Mouse (Mus musculus) small intestine, adult 2 months (tissue): ENCODE measurements around the gene Trpv4. TPM values are rescaled to one million over a fixed set of nuclear protein-coding genes. Genes with fewer than 3 reads are reported as not detected.

ENCODE experiments used
- H3K27ac ChIP-seq: fragments of 200-500 bp; 2 replicates; pipeline ENCODE4 v1.5.1; 2012; ENCODE audit warnings: low read depth, low read length, control low read depth, inconsistent platforms; ENCODE audit not compliant: insufficient read depth
- H3K27me3 ChIP-seq: fragments of 200-500 bp; 2 replicates; pipeline ENCODE4 v1.6.1; 2012; ENCODE audit warnings: mild to moderate bottlenecking, moderate library complexity, low read length, inconsistent platforms; ENCODE audit not compliant: control insufficient read depth, insufficient read depth
- H3K36me3 ChIP-seq: fragments of 200-500 bp; 2 replicates; pipeline ENCODE4 v1.6.1; 2012; ENCODE audit warnings: mild to moderate bottlenecking, low read length, control low read depth, inconsistent platforms; ENCODE audit not compliant: control insufficient read depth, insufficient read depth
- H3K4me1 ChIP-seq: fragments of 200-500 bp; 2 replicates; pipeline ENCODE4 v1.6.1; 2012; ENCODE audit warnings: low read length, inconsistent platforms, mixed read lengths; ENCODE audit not compliant: control insufficient read depth, insufficient read depth, insufficient read length
- H3K4me3 ChIP-seq: fragments of 200-500 bp; 2 replicates; pipeline ENCODE4 v1.5.1; 2012; ENCODE audit warnings: low read depth, mild to moderate bottlenecking, control low read depth, inconsistent platforms, low read length, moderate library complexity
- CTCF ChIP-seq: fragments of 200-500 bp; IDR thresholded peaks from 2 replicates; pipeline ENCODE4 v1.5.1; 2012; ENCODE audit warnings: low read depth, mild to moderate bottlenecking, control low read depth, inconsistent platforms, low read length, moderate library complexity, mixed read lengths; ENCODE audit not compliant: insufficient replicate concordance, insufficient read length; ENCODE audit errors: extremely low read depth
- POLR2A ChIP-seq: fragments of 200-500 bp; IDR thresholded peaks from 2 replicates; pipeline ENCODE4 v1.6.1; 2012; ENCODE audit warnings: low read depth, mild to moderate bottlenecking, control low read depth, inconsistent platforms, low read length, moderate library complexity
- WGBS: fragments of 180-500 bp; shearing (Covaris S2); methylation state at CpG from one replicate; pipeline ENCODE4 v1.1.7; 2018; 5-methylcytosine and 5-hydroxymethylcytosine counted together
- polyA plus RNA-seq: library from polyadenylated mRNA; depleted of rRNA; stranded (reverse); fragments of >200 nt; gene quantifications from 2 replicates; pipeline ENCODE4 v1.2.3, GENCODE M21; 2012

Trpv4 gene
- polyA plus RNA-seq, 1 experiment = 2.9 TPM

GRCm38 (mm10) chr5:114594741-114595241 is 63.4 kb downstream of the Trpv4 start:
- Histone ChIP-seq H3K4me1 (peaks cover 23% of the 10 kb centered on the region), H3K27me3 (no peaks in the 10 kb centered on the region; the same call in 1 of the 2 replicates), H3K36me3 (no peaks in the 10 kb centered on the region), H3K4me3 (peak overlapping the region; percentile 22), H3K27ac (peak overlapping the region; percentile 35; the same call in 1 of the 2 replicates)
- 67% methylated on average over 15 of the region's 15 CpGs for WGBS
- TF ChIP-seq CTCF (no peak), POLR2A (no peak)

- peaks cover 27% of the 10 kb centered on the region for H3K4me1 ChIP-seq
- H3K27me3 ChIP-seq = no peaks in the 10 kb centered on the region; the same call in 1 of the 2 replicates
- no peak for TF ChIP-seq CTCF
- no peak for TF ChIP-seq POLR2A
These were observed 64.3 kb downstream of the Trpv4 start for GRCm38 (mm10) chr5:114593949-114594348.

GRCm38 (mm10) chr5:114593161-114593821 is 64.9 kb downstream of the Trpv4 start:
- H3K27me3 ChIP-seq = no peaks in the 10 kb centered on the region; the same call in 1 of the 2 replicates
- H3K4me1 ChIP-seq = peaks cover 27% of the 10 kb centered on the region
- H3K27ac ChIP-seq = no peak overlapping the region
- no peak for TF ChIP-seq CTCF
- no peak for TF ChIP-seq POLR2A
- H3K4me3 ChIP-seq = no peak overlapping the region
- 78% methylated on average over 12 of the region's 12 CpGs for WGBS
- H3K36me3 ChIP-seq = no peaks in the 10 kb centered on the region

More at GRCm38 (mm10) chr5:114593949-114594348, 64.3 kb downstream of the Trpv4 start:
- Histone ChIP-seq H3K4me3 (no peak overlapping the region), H3K36me3 (no peaks in the 10 kb centered on the region), H3K27ac (no peak overlapping the region)
- WGBS = 51% methylated on average over 5 of the region's 5 CpGs

- WGBS = 76% methylated on average over 19 of the region's 19 CpGs
- Histone ChIP-seq H3K36me3 (no peaks in the 10 kb centered on the region), H3K4me3 (no peak overlapping the region), H3K27ac (no peak overlapping the region), H3K27me3 (no peaks in the 10 kb centered on the region; the same call in 1 of the 2 replicates), H3K4me1 (peaks cover 27% of the 10 kb centered on the region)
- TF ChIP-seq POLR2A = no peak
- TF ChIP-seq CTCF = no peak
These were observed 65.6 kb downstream of the Trpv4 start for GRCm38 (mm10) chr5:114592463-114593160.

GRCm38 (mm10) chr5:114591151-114591561 is 67.1 kb downstream of the Trpv4 start:
- no peak overlapping the region for H3K4me3 ChIP-seq
- H3K27ac ChIP-seq = no peak overlapping the region
- H3K27me3 ChIP-seq = no peaks in the 10 kb centered on the region; the same call in 1 of the 2 replicates
- WGBS = 12% methylated on average over 15 of the region's 15 CpGs
- no peak for TF ChIP-seq CTCF
- no peak for TF ChIP-seq POLR2A
- peaks cover 27% of the 10 kb centered on the region for H3K4me1 ChIP-seq
- H3K36me3 ChIP-seq = no peaks in the 10 kb centered on the region

- Histone ChIP-seq H3K27ac (no peak overlapping the region), H3K4me1 (peaks cover 27% of the 10 kb centered on the region)
- TF ChIP-seq POLR2A (no peak), CTCF (no peak)
These were observed 67.9 kb downstream of the Trpv4 start for GRCm38 (mm10) chr5:114590043-114590913.

More at GRCm38 (mm10) chr5:114590043-114590913, 67.9 kb downstream of the Trpv4 start:
- Histone ChIP-seq H3K27me3 (no peaks in the 10 kb centered on the region; the same call in 1 of the 2 replicates), H3K36me3 (no peaks in the 10 kb centered on the region), H3K4me3 (no peak overlapping the region)
- WGBS = 62% methylated on average over 17 of the region's 17 CpGs
